Mouse (Mus musculus): ENCODE measurements around the gene Pkd2. TPM values are rescaled to one million over a fixed set of nuclear protein-coding genes. Genes with fewer than 3 reads are reported as not detected.

Gene Pkd2
- polyA plus RNA-seq, 1 experiment from 2014 or later, result 12.4 TPM

GRCm38 (mm10) chr5:104480367-104480766, 21.1 kb downstream of the Pkd2 start:
- Histone ChIP-seq H3K9ac (ENCODE audit: low read length) (no peak overlapping the region), H3K27ac (ENCODE audit: low read length) (no peak overlapping the region), H3K4me1 (replicated peaks; ENCODE audit: control insufficient read depth, insufficient read depth, low read length) (no peaks in the 10 kb centered on the region), H3K9me3 (ENCODE audit: control insufficient read depth, low read length) (no peaks in the 10 kb centered on the region), H3K36me3 (ENCODE audit: control insufficient read depth, insufficient read depth, low read length) (peaks cover 42% of the 10 kb centered on the region), H3K4me3 (ENCODE audit: low read length) (no peak overlapping the region), H3K4me2 (ENCODE audit: low read depth, low read length) (no peak overlapping the region), H3K27me3 (ENCODE audit: control insufficient read depth, insufficient read depth, low read depth, low read length) (no peaks in the 10 kb centered on the region)
- 70% methylated on average over 7 of the region's 7 CpGs for WGBS
- ATAC-seq (ENCODE audit: low read depth), result no peak

GRCm38 (mm10) chr5:104482856-104483255, 23.6 kb downstream of the Pkd2 start:
- Histone ChIP-seq H3K9ac (ENCODE audit: low read length) (no peak overlapping the region), H3K27ac (ENCODE audit: low read length) (no peak overlapping the region), H3K27me3 (ENCODE audit: control insufficient read depth, insufficient read depth, low read depth, low read length) (no peaks in the 10 kb centered on the region), H3K9me3 (ENCODE audit: control insufficient read depth, low read length) (no peaks in the 10 kb centered on the region), H3K4me3 (ENCODE audit: low read length) (no peak overlapping the region), H3K4me2 (ENCODE audit: low read depth, low read length) (no peak overlapping the region), H3K4me1 (replicated peaks; ENCODE audit: control insufficient read depth, insufficient read depth, low read length) (no peaks in the 10 kb centered on the region), H3K36me3 (ENCODE audit: control insufficient read depth, insufficient read depth, low read length) (peaks cover 46% of the 10 kb centered on the region)
- no peak for ATAC-seq (ENCODE audit: low read depth)
- 74% methylated on average over 8 of the region's 8 CpGs for WGBS

- no peak for ATAC-seq (ENCODE audit: low read depth)
- H3K9me3 ChIP-seq (ENCODE audit: control insufficient read depth, low read length), result no peaks in the 10 kb centered on the region
Measured at GRCm38 (mm10) chr5:104491561-104491960, 32.3 kb downstream of the Pkd2 start.

GRCm38 (mm10) chr5:104504883-104505282, 45.6 kb downstream of the Pkd2 start:
- ATAC-seq (ENCODE audit: low read depth), result no peak
- Histone ChIP-seq H3K9me3 (ENCODE audit: control insufficient read depth, low read length) (no peaks in the 10 kb centered on the region), H3K4me2 (ENCODE audit: low read depth, low read length) (no peak overlapping the region), H3K27me3 (ENCODE audit: control insufficient read depth, insufficient read depth, low read depth, low read length) (no peaks in the 10 kb centered on the region), H3K4me3 (ENCODE audit: low read length) (no peak overlapping the region), H3K36me3 (ENCODE audit: control insufficient read depth, insufficient read depth, low read length) (peaks cover 20% of the 10 kb centered on the region), H3K4me1 (replicated peaks; ENCODE audit: control insufficient read depth, insufficient read depth, low read length) (peaks cover 6% of the 10 kb centered on the region), H3K9ac (ENCODE audit: low read length) (no peak overlapping the region), H3K27ac (ENCODE audit: low read length) (no peak overlapping the region)
- 92% methylated on average over 2 of the region's 2 CpGs for WGBS

More at GRCm38 (mm10) chr5:104491561-104491960, 32.3 kb downstream of the Pkd2 start:
- H3K4me3 ChIP-seq (ENCODE audit: low read length), result no peak overlapping the region
- no peak overlapping the region for H3K9ac ChIP-seq (ENCODE audit: low read length)
- WGBS, result 41% methylated on average over 5 of the region's 5 CpGs
- peaks cover 36% of the 10 kb centered on the region for H3K36me3 ChIP-seq (ENCODE audit: control insufficient read depth, insufficient read depth, low read length)
- no peaks in the 10 kb centered on the region for H3K27me3 ChIP-seq (ENCODE audit: control insufficient read depth, insufficient read depth, low read depth, low read length)
- H3K27ac ChIP-seq (ENCODE audit: low read length), result no peak overlapping the region
- H3K4me2 ChIP-seq (ENCODE audit: low read depth, low read length), result no peak overlapping the region
- H3K4me1 ChIP-seq (replicated peaks; ENCODE audit: control insufficient read depth, insufficient read depth, low read length), result no peaks in the 10 kb centered on the region

GRCm38 (mm10) chr5:104507829-104508194, 48.6 kb downstream of the Pkd2 start:
- no peaks in the 10 kb centered on the region for H3K27me3 ChIP-seq (ENCODE audit: control insufficient read depth, insufficient read depth, low read depth, low read length)
- H3K4me2 ChIP-seq (ENCODE audit: low read depth, low read length), result peak overlapping the region; percentile 63
- peak overlapping the region; percentile 91 for H3K4me3 ChIP-seq (ENCODE audit: low read length)
- H3K36me3 ChIP-seq (ENCODE audit: control insufficient read depth, insufficient read depth, low read length), result peaks cover 11% of the 10 kb centered on the region
- ATAC-seq (ENCODE audit: low read depth), result peak; percentile 19; the same call in 1 of the 2 replicates
- no peaks in the 10 kb centered on the region for H3K9me3 ChIP-seq (ENCODE audit: control insufficient read depth, low read length)
- 0% methylated on average over 2 of the region's 2 CpGs for WGBS
- H3K9ac ChIP-seq (ENCODE audit: low read length), result peak overlapping the region; percentile 92
- H3K27ac ChIP-seq (ENCODE audit: low read length), result peak overlapping the region; percentile 43; the same call in 1 of the 2 replicates
- H3K4me1 ChIP-seq (replicated peaks; ENCODE audit: control insufficient read depth, insufficient read depth, low read length), result peaks cover 6% of the 10 kb centered on the region

GRCm38 (mm10) chr5:104508195-104508891, 49.1 kb downstream of the Pkd2 start, which contains the start of gene BC005561:
Gene BC005561, plus strand, starts transcription at chr5:104508352.
- H3K4me1 ChIP-seq (replicated peaks; ENCODE audit: control insufficient read depth, insufficient read depth, low read length), result peaks cover 6% of the 10 kb centered on the region
- H3K27me3 ChIP-seq (ENCODE audit: control insufficient read depth, insufficient read depth, low read depth, low read length), result no peaks in the 10 kb centered on the region
- no peaks in the 10 kb centered on the region for H3K9me3 ChIP-seq (ENCODE audit: control insufficient read depth, low read length)
- H3K27ac ChIP-seq (ENCODE audit: low read length), result peak within 1 kb of the TSS; percentile 93
- peak within 1 kb of the TSS; percentile 91 for H3K4me3 ChIP-seq (ENCODE audit: low read length)
- WGBS, result under 1% methylated on average over 42 of the region's 83 CpGs
- peak within 1 kb of the TSS; percentile 63 for H3K4me2 ChIP-seq (ENCODE audit: low read depth, low read length)
- peak within 1 kb of the TSS; percentile 92 for H3K9ac ChIP-seq (ENCODE audit: low read length)
- H3K36me3 ChIP-seq (ENCODE audit: control insufficient read depth, insufficient read depth, low read length), result peaks cover 6% of the 10 kb centered on the region
- ATAC-seq (ENCODE audit: low read depth), result peak; percentile 94

- Histone ChIP-seq H3K9ac (ENCODE audit: low read length) (no peak overlapping the region), H3K4me3 (ENCODE audit: low read length) (no peak overlapping the region), H3K27ac (ENCODE audit: low read length) (no peak overlapping the region), H3K4me1 (replicated peaks; ENCODE audit: control insufficient read depth, insufficient read depth, low read length) (peaks cover 6% of the 10 kb centered on the region), H3K36me3 (ENCODE audit: control insufficient read depth, insufficient read depth, low read length) (peaks cover 6% of the 10 kb centered on the region), H3K27me3 (ENCODE audit: control insufficient read depth, insufficient read depth, low read depth, low read length) (no peaks in the 10 kb centered on the region), H3K4me2 (ENCODE audit: low read depth, low read length) (no peak overlapping the region), H3K9me3 (ENCODE audit: control insufficient read depth, low read length) (peaks cover 4% of the 10 kb centered on the region; the same call in 1 of the 2 replicates)
- ATAC-seq (ENCODE audit: low read depth), result no peak
- 88% methylated on average over 3 of the region's 3 CpGs for WGBS
Measured at GRCm38 (mm10) chr5:104511211-104511610, 52.0 kb downstream of the Pkd2 start.

- Histone ChIP-seq H3K27me3 (ENCODE audit: control insufficient read depth, insufficient read depth, low read depth, low read length) (no peaks in the 10 kb centered on the region), H3K9me3 (ENCODE audit: control insufficient read depth, low read length) (no peaks in the 10 kb centered on the region), H3K4me2 (ENCODE audit: low read depth, low read length) (no peak overlapping the region), H3K4me3 (ENCODE audit: low read length) (no peak overlapping the region), H3K4me1 (replicated peaks; ENCODE audit: control insufficient read depth, insufficient read depth, low read length) (no peaks in the 10 kb centered on the region), H3K9ac (ENCODE audit: low read length) (no peak overlapping the region), H3K36me3 (ENCODE audit: control insufficient read depth, insufficient read depth, low read length) (peaks cover 25% of the 10 kb centered on the region), H3K27ac (ENCODE audit: low read length) (no peak overlapping the region)
- 90% methylated on average over 1 of the region's 1 CpGs for WGBS
- ATAC-seq (ENCODE audit: low read depth), result no peak
Measured at GRCm38 (mm10) chr5:104538612-104539011, 79.4 kb downstream of the Pkd2 start.

GRCm38 (mm10) chr5:104539331-104539730, 80.1 kb downstream of the Pkd2 start:
- peaks cover 25% of the 10 kb centered on the region for H3K36me3 ChIP-seq (ENCODE audit: control insufficient read depth, insufficient read depth, low read length)
- ATAC-seq (ENCODE audit: low read depth), result no peak
- H3K9ac ChIP-seq (ENCODE audit: low read length), result no peak overlapping the region
- H3K27ac ChIP-seq (ENCODE audit: low read length), result no peak overlapping the region
- WGBS, result 92% methylated on average over 4 of the region's 4 CpGs
- no peaks in the 10 kb centered on the region for H3K4me1 ChIP-seq (replicated peaks; ENCODE audit: control insufficient read depth, insufficient read depth, low read length)
- no peak overlapping the region for H3K4me2 ChIP-seq (ENCODE audit: low read depth, low read length)
- H3K4me3 ChIP-seq (ENCODE audit: low read length), result no peak overlapping the region
- H3K9me3 ChIP-seq (ENCODE audit: control insufficient read depth, low read length), result no peaks in the 10 kb centered on the region
- H3K27me3 ChIP-seq (ENCODE audit: control insufficient read depth, insufficient read depth, low read depth, low read length), result no peaks in the 10 kb centered on the region
